Mouse (Mus musculus) heart, adult 11 months (tissue): ENCODE results near the gene Epyc.
"Not testable (repeated sequence)": the region's sequence is repeated elsewhere in the genome, so short reads cannot be mapped to it uniquely, and the experiment has no call there.

Source experiments
- DNase-seq: peaks from one replicate; pipeline ENCODE4 v3.0.0; 2022

Gene Epyc

GRCm38 (mm10) chr10:97715289-97715906 is 71.5 kb downstream of the Epyc start:
- DNase-seq: no peak

DNA sequence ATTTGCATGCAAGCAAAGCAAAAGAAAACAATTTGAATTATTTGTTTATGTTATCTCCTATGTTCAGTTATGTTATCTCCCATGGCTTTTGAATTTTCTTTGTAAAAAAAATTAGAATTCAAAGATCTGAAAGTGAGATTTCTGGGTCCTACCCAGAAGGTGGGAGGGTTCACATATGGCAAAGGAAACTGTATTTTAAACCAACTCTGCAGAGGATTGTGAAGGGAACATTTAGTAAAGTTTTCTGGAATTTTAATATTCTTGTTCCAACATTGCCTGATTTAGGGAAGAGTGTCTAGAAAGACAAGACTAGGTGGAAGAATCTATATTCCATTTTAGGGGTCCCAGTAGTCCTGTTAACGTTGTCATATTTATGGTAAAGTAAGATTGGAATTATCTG is 73.4 kb downstream of the Epyc start:
- DNase-seq: no peak

DNA sequence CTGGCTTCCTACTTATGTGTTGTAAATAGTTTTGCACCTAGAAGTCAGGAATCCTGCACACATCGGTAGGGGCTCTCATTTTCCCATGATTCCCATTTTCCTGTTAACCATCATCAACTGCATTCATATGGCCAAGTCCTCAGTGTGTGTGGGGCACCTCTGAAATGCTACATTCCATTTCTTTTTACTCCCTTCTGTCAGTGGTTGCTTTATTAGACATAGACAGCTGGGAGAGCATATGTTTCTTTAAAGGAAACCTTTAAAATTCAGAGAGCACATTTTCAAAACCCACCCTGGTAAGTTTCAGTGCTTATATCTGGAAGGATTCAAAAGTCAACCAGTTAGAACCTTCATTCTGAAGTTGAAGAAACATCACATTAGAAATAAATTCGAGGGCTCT is 74.2 kb downstream of the Epyc start:
- no peak for DNase-seq

GRCm38 (mm10) chr10:97720625-97721024 is 76.8 kb downstream of the Epyc start:
- DNase-seq: no peak

DNA sequence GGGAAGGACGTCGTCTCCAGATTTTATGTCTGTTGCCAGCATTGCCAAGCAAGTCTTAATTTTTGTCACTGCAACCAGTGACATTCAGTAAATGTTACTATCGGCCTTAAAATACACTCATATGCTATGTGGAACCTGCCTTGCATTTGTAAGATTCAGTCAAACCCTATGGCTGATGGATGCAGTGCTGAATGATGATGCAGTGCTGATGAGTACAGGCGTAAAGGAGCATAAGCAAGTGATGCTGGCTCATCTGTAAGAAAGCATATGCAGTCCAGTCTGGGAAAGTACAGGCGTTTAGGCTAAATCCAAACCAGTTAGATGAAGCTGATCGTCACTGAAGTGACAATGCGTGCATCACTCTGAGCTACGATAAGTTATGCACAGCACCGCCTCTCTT is 78.8 kb downstream of the Epyc start:
- DNase-seq: no peak

GRCm38 (mm10) chr10:97725929-97726328 is 82.1 kb downstream of the Epyc start:
- DNase-seq: no peak

GRCm38 (mm10) chr10:97726655-97727054 is 82.8 kb downstream of the Epyc start, which contains the start of gene C030005K15Rik:
TSS of gene C030005K15Rik (minus strand) at chr10:97726755.
- not testable (repeated sequence) for DNase-seq
